Mouse (Mus musculus) lung, embryonic 14.5 days (tissue): Measurements from ENCODE around the gene Adgrb2. TPM values are rescaled to one million over a fixed set of nuclear protein-coding genes. Genes with fewer than 3 reads are reported as not detected.

Source experiments
- ATAC-seq: fragments of 200-750 bp; cut with Nextera tagmentation; 2 replicates; pipeline ENCODE4 v1.8.0; 2017; ENCODE audit warnings: mild to moderate bottlenecking, moderate TSS enrichment, moderate library complexity; ENCODE audit not compliant: insufficient read depth
- DNase-seq: peaks from one replicate; pipeline ENCODE4 v3.0.0-alpha.2; 2015
- H3K27ac ChIP-seq: fragments of 300-500 bp; sonication (generic); 2 replicates; pipeline ENCODE4 v1.5.1; 2014; ENCODE audit warnings: low read depth, mild to moderate bottlenecking, moderate library complexity
- H3K27me3 ChIP-seq: fragments of 300-500 bp; sonication (generic); 2 replicates; pipeline ENCODE4 v1.6.1; 2014; ENCODE audit warnings: low read length, control low read depth; ENCODE audit not compliant: insufficient read depth
- H3K36me3 ChIP-seq: fragments of 300-500 bp; sonication (generic); 2 replicates; pipeline ENCODE4 v1.6.1; 2014; ENCODE audit warnings: control low read depth; ENCODE audit not compliant: insufficient read depth
- H3K4me1 ChIP-seq: fragments of 300-500 bp; sonication (generic); 2 replicates; pipeline ENCODE4 v1.6.1; 2014; ENCODE audit warnings: antibody characterized with exemption, control low read depth; ENCODE audit not compliant: insufficient read depth
- H3K4me2 ChIP-seq: fragments of 300-500 bp; sonication (generic); 2 replicates; pipeline ENCODE4 v1.6.1; 2014; ENCODE audit warnings: mild to moderate bottlenecking
- H3K4me3 ChIP-seq: fragments of 300-500 bp; sonication (generic); 2 replicates; pipeline ENCODE4 v1.5.1; 2014; ENCODE audit warnings: low read depth, low read length
- H3K9ac ChIP-seq: fragments of 300-500 bp; sonication (generic); 2 replicates; pipeline ENCODE4 v1.6.1; 2014
- H3K9me3 ChIP-seq: fragments of 300-500 bp; sonication (generic); 2 replicates; pipeline ENCODE4 v1.6.1; 2016; ENCODE audit warnings: low read depth, low read length, control low read depth
- CTCF ChIP-seq: IDR thresholded peaks from 2 replicates; pipeline ENCODE4 v1.5.1; 2016; ENCODE audit warnings: antibody characterized with exemption, low read depth
- WGBS: fragments of 180-500 bp; shearing (Covaris S2); extraction: QIAGEN DNeasy Blood & Tissue Kit; methylation state at CpG from one replicate; pipeline ENCODE4 v1.1.7; 2014; 5-methylcytosine and 5-hydroxymethylcytosine counted together
- polyA plus RNA-seq: library from polyadenylated mRNA; unstranded; fragments of >200 nt; fragmentation: Nextera tagmentation; extraction: Ambion mirVana; gene quantifications from 2 replicates; pipeline ENCODE4 v1.2.1, GENCODE M21; 2014

Adgrb2 gene
- polyA plus RNA-seq, 1 experiment from 2014 or later, result 2.0 TPM

GRCm38 (mm10) chr4:130012234-130012633 is 27.6 kb downstream of the Adgrb2 start:
- H3K9me3 ChIP-seq, result no peaks in the 10 kb centered on the region
- no peaks in the 10 kb centered on the region for H3K4me1 ChIP-seq
- H3K27me3 ChIP-seq, result peaks cover 15% of the 10 kb centered on the region
- no peak overlapping the region for H3K4me3 ChIP-seq
- 75% methylated on average over 6 of the region's 6 CpGs for WGBS
- TF ChIP-seq CTCF, result no peak
- 0 out of 2 replicates have a peak, but pooled peaks cover 8% of the 10 kb centered on the region for H3K36me3 ChIP-seq
- DNase-seq, result no peak
- no peak overlapping the region for H3K9ac ChIP-seq
- no peak for ATAC-seq
- no peak overlapping the region for H3K4me2 ChIP-seq
- H3K27ac ChIP-seq, result no peak overlapping the region

GRCm38 (mm10) chr4:130013111-130013510 is 28.4 kb downstream of the Adgrb2 start:
- no peak overlapping the region for H3K4me2 ChIP-seq
- no peak overlapping the region for H3K27ac ChIP-seq
- H3K4me3 ChIP-seq, result no peak overlapping the region
- ATAC-seq (no peak), DNase-seq (no peak)
- H3K36me3 ChIP-seq, result 0 out of 2 replicates have a peak, but pooled peaks cover 8% of the 10 kb centered on the region
- H3K9me3 ChIP-seq, result no peaks in the 10 kb centered on the region
- TF ChIP-seq CTCF, result no peak
- H3K4me1 ChIP-seq, result no peaks in the 10 kb centered on the region
- 66% methylated on average over 10 of the region's 10 CpGs for WGBS
- no peak overlapping the region for H3K9ac ChIP-seq
- H3K27me3 ChIP-seq, result peaks cover 7% of the 10 kb centered on the region; the same call in 1 of the 2 replicates

DNA sequence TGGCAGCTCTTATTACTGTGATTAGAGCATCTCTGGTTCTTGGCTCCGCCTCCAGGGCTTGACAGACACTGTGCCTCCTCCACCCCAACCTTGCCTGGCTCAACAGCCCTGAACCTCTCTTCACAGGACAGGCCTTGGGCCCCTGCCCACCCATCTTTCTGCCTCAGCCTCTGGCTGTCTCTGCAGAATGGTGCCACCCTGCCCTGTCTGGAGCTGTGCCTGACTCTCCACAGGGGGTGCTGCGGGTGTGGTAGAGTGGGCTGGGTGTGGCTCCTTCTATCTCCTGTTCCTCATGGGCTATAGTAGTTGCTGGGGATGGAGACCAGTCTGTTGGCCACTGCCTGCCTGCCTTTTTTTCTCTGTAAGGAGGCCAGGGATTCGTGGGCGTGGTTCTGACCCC is 31.3 kb downstream of the Adgrb2 start:
- H3K9me3 ChIP-seq, result no peaks in the 10 kb centered on the region

GRCm38 (mm10) chr4:130017036-130017674 is 32.5 kb downstream of the Adgrb2 start:
- Histone ChIP-seq H3K9ac (no peak overlapping the region), H3K4me3 (no peak overlapping the region), H3K27ac (no peak overlapping the region), H3K36me3 (no peaks in the 10 kb centered on the region), H3K9me3 (no peaks in the 10 kb centered on the region), H3K4me1 (no peaks in the 10 kb centered on the region), H3K4me2 (no peak overlapping the region), H3K27me3 (no peaks in the 10 kb centered on the region)
- DNase-seq (no peak), ATAC-seq (no peak)
- TF ChIP-seq CTCF, result no peak
- WGBS, result 61% methylated on average over 18 of the region's 18 CpGs

More for the DNA sequence above, 31.3 kb downstream of the Adgrb2 start:
- H3K4me1 ChIP-seq, result no peaks in the 10 kb centered on the region
- 0 out of 2 replicates have a peak, but pooled peaks cover 5% of the 10 kb centered on the region for H3K36me3 ChIP-seq
- WGBS, result 61% methylated on average over 4 of the region's 4 CpGs
- H3K4me3 ChIP-seq, result no peak overlapping the region
- no peak overlapping the region for H3K4me2 ChIP-seq
- no peak overlapping the region for H3K9ac ChIP-seq
- H3K27ac ChIP-seq, result no peak overlapping the region
- DNase-seq (no peak), ATAC-seq (no peak)
- no peak for TF ChIP-seq CTCF
- H3K27me3 ChIP-seq, result no peaks in the 10 kb centered on the region

DNA sequence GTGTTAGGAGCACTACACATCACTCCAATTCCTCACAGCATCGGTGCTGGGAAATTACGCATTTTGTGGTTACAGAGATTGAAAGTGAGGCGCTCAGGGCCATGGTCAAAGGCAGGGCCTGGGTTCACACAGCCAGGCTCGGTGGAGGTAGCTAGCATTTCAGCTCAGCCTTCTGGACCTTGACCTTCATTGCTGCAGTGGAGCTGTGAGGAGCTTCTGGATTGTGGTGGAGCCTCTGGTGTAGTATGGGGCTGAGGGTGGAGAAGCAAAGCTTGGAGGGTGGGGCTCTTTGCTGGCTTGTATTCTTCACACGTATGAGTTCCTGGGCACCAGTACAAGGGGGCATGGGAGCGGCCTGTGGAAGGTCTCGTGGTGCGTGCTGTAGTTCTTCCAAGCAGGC is 38.3 kb downstream of the Adgrb2 start:
- Histone ChIP-seq H3K4me1 (no peaks in the 10 kb centered on the region), H3K27me3 (no peaks in the 10 kb centered on the region), H3K4me2 (no peak overlapping the region), H3K36me3 (no peaks in the 10 kb centered on the region), H3K27ac (no peak overlapping the region), H3K4me3 (no peak overlapping the region), H3K9me3 (no peaks in the 10 kb centered on the region), H3K9ac (no peak overlapping the region)
- no peak for TF ChIP-seq CTCF
- no peak for ATAC-seq
- no peak for DNase-seq
- 78% methylated on average over 8 of the region's 8 CpGs for WGBS

DNA sequence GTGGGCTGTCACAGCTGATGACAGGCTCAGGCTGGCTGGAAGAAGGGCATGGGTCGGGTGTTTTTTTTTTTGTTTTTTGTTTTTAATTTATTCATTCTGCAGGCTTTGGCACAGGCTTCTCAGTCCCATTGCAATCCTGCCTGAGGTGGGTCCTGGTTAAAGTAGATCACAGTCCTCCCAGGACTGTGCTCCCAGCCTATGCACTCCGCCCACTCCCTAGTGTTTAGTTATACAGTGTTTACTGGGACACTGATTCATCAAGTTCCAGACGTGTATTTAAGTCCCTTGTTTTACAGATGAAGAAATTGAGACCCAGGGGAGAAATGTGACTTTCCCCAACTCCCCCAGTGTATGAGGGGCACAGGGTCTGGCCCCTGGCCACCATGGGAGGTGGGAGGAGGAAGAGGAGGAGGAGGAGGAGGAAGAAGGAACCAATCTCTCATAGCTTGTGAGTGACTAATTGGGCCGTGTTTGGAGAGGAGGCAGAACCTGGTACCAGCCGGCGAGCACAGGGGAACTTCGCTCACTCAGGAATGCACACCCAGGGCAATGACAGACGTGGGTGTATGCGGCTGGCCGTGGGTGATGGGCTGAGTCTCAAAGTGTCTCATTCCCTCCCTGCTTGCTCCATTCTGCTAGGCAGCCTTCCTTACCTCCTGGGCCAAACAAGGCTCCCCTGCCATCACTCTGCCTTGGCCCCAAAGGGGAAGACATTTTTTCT is 39.0 kb downstream of the Adgrb2 start:
- no peak overlapping the region for H3K27ac ChIP-seq
- ATAC-seq, result no peak

GRCm38 (mm10) chr4:130025544-130025943 is 40.9 kb downstream of the Adgrb2 start:
- ATAC-seq, result no peak
- no peak overlapping the region for H3K9ac ChIP-seq
- WGBS, result 37% methylated on average over 8 of the region's 8 CpGs
- DNase-seq, result peak; percentile 68
- no peak for TF ChIP-seq CTCF
- H3K4me3 ChIP-seq, result no peak overlapping the region
- H3K27me3 ChIP-seq, result no peaks in the 10 kb centered on the region
- no peaks in the 10 kb centered on the region for H3K9me3 ChIP-seq
- no peaks in the 10 kb centered on the region for H3K4me1 ChIP-seq
- no peaks in the 10 kb centered on the region for H3K36me3 ChIP-seq
- no peak overlapping the region for H3K4me2 ChIP-seq
- no peak overlapping the region for H3K27ac ChIP-seq

More for the DNA sequence above, 39.0 kb downstream of the Adgrb2 start:
- Histone ChIP-seq H3K9me3 (no peaks in the 10 kb centered on the region), H3K4me2 (no peak overlapping the region), H3K9ac (no peak overlapping the region), H3K36me3 (no peaks in the 10 kb centered on the region), H3K4me3 (no peak overlapping the region), H3K27me3 (no peaks in the 10 kb centered on the region), H3K4me1 (no peaks in the 10 kb centered on the region)
- no peak for DNase-seq
- WGBS, result 59% methylated on average over 10 of the region's 10 CpGs
- TF ChIP-seq CTCF, result no peak
